Mouse (Mus musculus): Measurements from ENCODE around the gene Ccrl2. TPM values are rescaled to one million over a fixed set of nuclear protein-coding genes. Genes with fewer than 3 reads are reported as not detected.

Gene Ccrl2
- polyA plus RNA-seq (2012; rRNA removed), result 0.80 and 1.2 TPM in 2 replicates

GRCm38 (mm10) chr9:111056798-111057543, at the start of gene Ccrl2:
Gene Ccrl2, minus strand, starts transcription at chr9:111057519.

GRCm38 (mm10) chr9:111019022-111019421, 38.3 kb downstream of the Ccrl2 start, which contains the start of gene Ltf:
Gene Ltf, plus strand, starts transcription at chr9:111019271.

Other genes with a start within 250 kb of the Ccrl2 start
- not detected in 2 replicates for gene Prss44, start 243.5 kb downstream of the Ccrl2 start, polyA plus RNA-seq (2012; rRNA removed)
- gene Prss43, start 230.8 kb downstream of the Ccrl2 start, polyA plus RNA-seq (2012; rRNA removed), result not detected in 2 replicates
- not detected in 2 replicates for gene Prss45, start 222.9 kb downstream of the Ccrl2 start, polyA plus RNA-seq (2012; rRNA removed)
- gene Prss46, start 213.0 kb downstream of the Ccrl2 start, polyA plus RNA-seq (2012; rRNA removed), result not detected in 2 replicates
- 0.63 and 1.2 TPM in 2 replicates for gene Prss50, start 199.6 kb downstream of the Ccrl2 start, polyA plus RNA-seq (2012; rRNA removed)
- gene Als2cl, start 177.6 kb downstream of the Ccrl2 start, polyA plus RNA-seq (2012; rRNA removed), result 2.3 and 3.2 TPM in 2 replicates
- gene Tmie, start 177.4 kb downstream of the Ccrl2 start, polyA plus RNA-seq (2012; rRNA removed), result 0.24 and 0.40 TPM in 2 replicates
- not detected in 2 replicates for gene Fam240a, start 140.7 kb downstream of the Ccrl2 start, polyA plus RNA-seq (2012; rRNA removed)
- gene Tdgf1, start 111.4 kb downstream of the Ccrl2 start, polyA plus RNA-seq (2012; rRNA removed), result 0.06 TPM in 2 replicates
- gene Lrrc2, start 106.0 kb downstream of the Ccrl2 start, polyA plus RNA-seq (2012; rRNA removed), result 0.04 and 0.07 TPM in 2 replicates
- gene Rtp3, start 66.9 kb downstream of the Ccrl2 start, polyA plus RNA-seq (2012; rRNA removed), result 0.75 and 0.91 TPM in 2 replicates
- 0.56 and 0.65 TPM in 2 replicates for gene Ltf, start 38.2 kb downstream of the Ccrl2 start, polyA plus RNA-seq (2012; rRNA removed)
- gene Lrrfip2, start 60.1 kb upstream of the Ccrl2 start, polyA plus RNA-seq (2012; rRNA removed), result 48.8 and 73.3 TPM in 2 replicates
- 44.1 and 59.3 TPM in 2 replicates for gene Mlh1, start 214.3 kb upstream of the Ccrl2 start, polyA plus RNA-seq (2012; rRNA removed)
- gene Epm2aip1, start 214.4 kb upstream of the Ccrl2 start, polyA plus RNA-seq (2012; rRNA removed), result 20.0 and 40.4 TPM in 2 replicates

Measured in central nervous system, embryonic 11.5 days (tissue).